Mouse (Mus musculus) kidney, postnatal 4 days (tissue): ENCODE data around the gene Zfp445.
"Not testable (repeated sequence)": the region's sequence is repeated elsewhere in the genome, so short reads cannot be mapped to it uniquely, and the experiment has no call there.

Experiments used
- DNase-seq, 2 experiments: peaks; one replicate each; pipeline ENCODE4 v3.0.0; 2021; ENCODE audit warnings: mixed read lengths in 2 of 2

Zfp445 gene

GRCm38 (mm10) chr9:122865697-122866166 lies at the start of gene Zfp445:
Zfp445 (minus strand) TSS chr9:122866006.
- DNase-seq = peak; percentile 83 to 90

- peak; percentile 85 to 90 for DNase-seq
These were observed 37.1 kb upstream of the Zfp445 start for GRCm38 (mm10) chr9:122902717-122903535.

- no peak for DNase-seq
These were observed 35.2 kb upstream of the Zfp445 start for GRCm38 (mm10) chr9:122901047-122901446.

- peak; percentile 72 to 83 for DNase-seq
These were observed 20.8 kb upstream of the Zfp445 start for GRCm38 (mm10) chr9:122886372-122887179.

- DNase-seq = no peak
These were observed 19.6 kb upstream of the Zfp445 start, which contains the start of gene Zkscan7 for GRCm38 (mm10) chr9:122885385-122885784. Zkscan7 (plus strand) TSS chr9:122885685.

GRCm38 (mm10) chr9:122875145-122875544 lies 9.3 kb upstream of the Zfp445 start:
- no peak for DNase-seq

GRCm38 (mm10) chr9:122874653-122875052 lies 8.8 kb upstream of the Zfp445 start:
- no peak for DNase-seq

- DNase-seq = no peak
These were observed 6.8 kb upstream of the Zfp445 start for GRCm38 (mm10) chr9:122872595-122872994.

GRCm38 (mm10) chr9:122866192-122866591 lies 386 bp upstream of the Zfp445 start:
- DNase-seq = no peak

GRCm38 (mm10) chr9:122864848-122865247 lies 958 bp downstream of the Zfp445 start:
- DNase-seq = no peak

- DNase-seq = no peak
These were observed 2.1 kb downstream of the Zfp445 start for GRCm38 (mm10) chr9:122863731-122864130.

- DNase-seq = no peak
These were observed 5.1 kb downstream of the Zfp445 start for GRCm38 (mm10) chr9:122860752-122861151.

GRCm38 (mm10) chr9:122856716-122857115 lies 9.1 kb downstream of the Zfp445 start:
- no peak for DNase-seq

GRCm38 (mm10) chr9:122855617-122856016 lies 10.2 kb downstream of the Zfp445 start:
- no peak for DNase-seq

GRCm38 (mm10) chr9:122855141-122855540 lies 10.7 kb downstream of the Zfp445 start:
- not testable (repeated sequence) for DNase-seq

GRCm38 (mm10) chr9:122854526-122854925 lies 11.3 kb downstream of the Zfp445 start:
- no peak for DNase-seq

- DNase-seq = not testable (repeated sequence)
These were observed 17.9 kb downstream of the Zfp445 start for GRCm38 (mm10) chr9:122847811-122848311.

- DNase-seq = peak; percentile 34 to 54
These were observed 19.6 kb downstream of the Zfp445 start for GRCm38 (mm10) chr9:122846156-122846555.

GRCm38 (mm10) chr9:122845621-122846020 lies 20.2 kb downstream of the Zfp445 start:
- no peak for DNase-seq

- DNase-seq = no peak
These were observed 22.0 kb downstream of the Zfp445 start, which contains the start of gene Gm35549 for GRCm38 (mm10) chr9:122843760-122844159. Gm35549 (minus strand) TSS chr9:122844035.

GRCm38 (mm10) chr9:122837680-122838079 lies 28.1 kb downstream of the Zfp445 start:
- DNase-seq = peak; percentile 71 to 82

GRCm38 (mm10) chr9:122837216-122837615 lies 28.6 kb downstream of the Zfp445 start:
- DNase-seq = no peak

- DNase-seq = peak; percentile 52 to 62
These were observed 29.0 kb downstream of the Zfp445 start for GRCm38 (mm10) chr9:122836790-122837189.
